Mouse (Mus musculus): Measurements from ENCODE around the gene Sgcd. TPM values are rescaled to one million over a fixed set of nuclear protein-coding genes. Genes with fewer than 3 reads are reported as not detected.

Gene Sgcd
- total RNA-seq, 2 experiments from 2014 or later = 11.7 to 17.4 TPM

- intact Hi-C loops (cut with DNase I) = no loop called here
- DNase-seq (ENCODE audit: low spot score in 2 of 2) = no peak
These were observed 895.4 kb downstream of the Sgcd start for GRCm38 (mm10) chr11:47093296-47093912.

- DNase-seq (ENCODE audit: low spot score in 2 of 2) = no peak
- intact Hi-C loops (cut with DNase I) = no loop called here
These were observed 906.3 kb downstream of the Sgcd start for GRCm38 (mm10) chr11:47082517-47082916.

- intact Hi-C loops (cut with DNase I) = no loop called here
- no peak for DNase-seq (ENCODE audit: low spot score in 2 of 2)
These were observed 915.2 kb downstream of the Sgcd start for GRCm38 (mm10) chr11:47073538-47073937.

GRCm38 (mm10) chr11:47071161-47071560 lies 917.6 kb downstream of the Sgcd start:
- intact Hi-C loops (cut with DNase I) = no loop called here

GRCm38 (mm10) chr11:47069769-47070384 lies 918.9 kb downstream of the Sgcd start:
- DNase-seq (ENCODE audit: low spot score in 2 of 2) = no peak
- intact Hi-C loops (cut with DNase I) = no loop called here

More at GRCm38 (mm10) chr11:47071161-47071560, 917.6 kb downstream of the Sgcd start:
- DNase-seq (ENCODE audit: low spot score in 2 of 2) = no peak

GRCm38 (mm10) chr11:47063690-47064089 lies 925.1 kb downstream of the Sgcd start:
- DNase-seq (ENCODE audit: low spot score in 2 of 2) = no peak
- intact Hi-C loops (cut with DNase I) = no loop called here

GRCm38 (mm10) chr11:47050390-47050789 lies 938.4 kb downstream of the Sgcd start:
- intact Hi-C loops (cut with DNase I) = no loop called here
- DNase-seq (ENCODE audit: low spot score in 2 of 2) = no peak

GRCm38 (mm10) chr11:47049756-47050155 lies 939.0 kb downstream of the Sgcd start:
- intact Hi-C loops (cut with DNase I) = no loop called here
- no peak for DNase-seq (ENCODE audit: low spot score in 2 of 2)

- no peak for DNase-seq (ENCODE audit: low spot score in 2 of 2)
- intact Hi-C loops (cut with DNase I) = no loop called here
These were observed 956.5 kb downstream of the Sgcd start for GRCm38 (mm10) chr11:47032318-47032717.

- no peak for DNase-seq (ENCODE audit: low spot score in 2 of 2)
- intact Hi-C loops (cut with DNase I) = no loop called here
These were observed 967.9 kb downstream of the Sgcd start for GRCm38 (mm10) chr11:47020874-47021273.

- intact Hi-C loops (cut with DNase I) = no loop called here
- no peak for DNase-seq (ENCODE audit: low spot score in 2 of 2)
These were observed 970.6 kb downstream of the Sgcd start for GRCm38 (mm10) chr11:47018139-47018538.

GRCm38 (mm10) chr11:47015683-47016082 lies 973.1 kb downstream of the Sgcd start:
- no peak for DNase-seq (ENCODE audit: low spot score in 2 of 2)
- intact Hi-C loops (cut with DNase I) = no loop called here

GRCm38 (mm10) chr11:47014278-47014677 lies 974.5 kb downstream of the Sgcd start:
- intact Hi-C loops (cut with DNase I) = no loop called here
- DNase-seq (ENCODE audit: low spot score in 2 of 2) = no peak

- DNase-seq (ENCODE audit: low spot score in 2 of 2) = no peak
- intact Hi-C loops (cut with DNase I) = no loop called here
These were observed 978.6 kb downstream of the Sgcd start for GRCm38 (mm10) chr11:47010166-47010565.

- intact Hi-C loops (cut with DNase I) = no loop called here
- no peak for DNase-seq (ENCODE audit: low spot score in 2 of 2)
These were observed 983.4 kb downstream of the Sgcd start for GRCm38 (mm10) chr11:47005301-47005875.

GRCm38 (mm10) chr11:46939311-46939710 lies 1049.5 kb downstream of the Sgcd start:
- DNase-seq (ENCODE audit: low spot score in 2 of 2) = no peak
- intact Hi-C loops (cut with DNase I) = no loop called here

- intact Hi-C loops (cut with DNase I) = no loop called here
- no peak for DNase-seq (ENCODE audit: low spot score in 2 of 2)
These were observed 1063.8 kb downstream of the Sgcd start for GRCm38 (mm10) chr11:46924946-46925345.

- intact Hi-C loops (cut with DNase I) = no loop called here
- peak in 1 of 2 experiments; percentile 10 for DNase-seq (ENCODE audit: low spot score in 2 of 2)
These were observed 1068.5 kb downstream of the Sgcd start for GRCm38 (mm10) chr11:46920244-46920643.

- DNase-seq (ENCODE audit: low spot score in 2 of 2) = peak in 1 of 2 experiments; percentile 46
- intact Hi-C loops (cut with DNase I) = loop anchor here (10.0 kb wide), 1 partner anchor 1862 kb away; no protein-coding TSS in a partner anchor
These were observed 1076.0 kb downstream of the Sgcd start for GRCm38 (mm10) chr11:46912656-46913237.

GRCm38 (mm10) chr11:46904281-46904680 lies 1084.5 kb downstream of the Sgcd start:
- intact Hi-C loops (cut with DNase I) = no loop called here
- no peak for DNase-seq (ENCODE audit: low spot score in 2 of 2)

- intact Hi-C loops (cut with DNase I) = no loop called here
- DNase-seq (ENCODE audit: low spot score in 2 of 2) = no peak
These were observed 1099.7 kb downstream of the Sgcd start for GRCm38 (mm10) chr11:46889093-46889492.

All from left cerebral cortex, postnatal 25 days (tissue).